Mouse (Mus musculus): ENCODE data around the gene Dnmt3a. TPM values are rescaled to one million over a fixed set of nuclear protein-coding genes. Genes with fewer than 3 reads are reported as not detected.
A peak's percentile ranks its signal among the peaks of the same experiment; 100 is the strongest.
"Not testable (repeated sequence)": the region's sequence is repeated elsewhere in the genome, so short reads cannot be mapped to it uniquely, and the experiment has no call there.

Gene Dnmt3a
- total RNA-seq, 2 experiments from 2014 or later, result 35.9 to 42.7 TPM

GRCm38 (mm10) chr12:3910466-3911093 lies 104.8 kb downstream of the Dnmt3a start:
- DNase-seq (ENCODE audit: low spot score in 2 of 2), result no peak

GRCm38 (mm10) chr12:3911831-3912348 lies 106.1 kb downstream of the Dnmt3a start:
- DNase-seq (ENCODE audit: low spot score in 2 of 2), result no peak

- DNase-seq (ENCODE audit: low spot score in 2 of 2), result no peak
Measured at GRCm38 (mm10) chr12:3915852-3916251, 110.0 kb downstream of the Dnmt3a start.

- no peak for DNase-seq (ENCODE audit: low spot score in 2 of 2)
Measured at GRCm38 (mm10) chr12:3917668-3918341, 112.0 kb downstream of the Dnmt3a start.

GRCm38 (mm10) chr12:3918577-3918976 lies 112.8 kb downstream of the Dnmt3a start:
- no peak for DNase-seq (ENCODE audit: low spot score in 2 of 2)

- DNase-seq (ENCODE audit: low spot score in 2 of 2), result no peak
Measured at GRCm38 (mm10) chr12:3919423-3919822, 113.6 kb downstream of the Dnmt3a start.

GRCm38 (mm10) chr12:3926127-3926526 lies 120.3 kb downstream of the Dnmt3a start:
- DNase-seq (ENCODE audit: low spot score in 2 of 2), result peak; percentile 68 to 82

- no peak for DNase-seq (ENCODE audit: low spot score in 2 of 2)
Measured at GRCm38 (mm10) chr12:3928841-3929240, 123.0 kb downstream of the Dnmt3a start.

- not testable (repeated sequence) for DNase-seq (ENCODE audit: low spot score in 2 of 2)
Measured at GRCm38 (mm10) chr12:3930090-3930865, 124.5 kb downstream of the Dnmt3a start.

GRCm38 (mm10) chr12:3942026-3942425 lies 136.2 kb downstream of the Dnmt3a start:
- DNase-seq (ENCODE audit: low spot score in 2 of 2), result no peak

GRCm38 (mm10) chr12:3944454-3945073 lies 138.8 kb downstream of the Dnmt3a start:
- no peak for DNase-seq (ENCODE audit: low spot score in 2 of 2)

- DNase-seq (ENCODE audit: low spot score in 2 of 2), result no peak
Measured at GRCm38 (mm10) chr12:3947503-3947902, 141.7 kb downstream of the Dnmt3a start.

GRCm38 (mm10) chr12:3954651-3955050 lies 148.8 kb downstream of the Dnmt3a start, which contains the start of gene Pomc:
Pomc (plus strand) TSS chr12:3954951.
- DNase-seq (ENCODE audit: low spot score in 2 of 2), result no peak

GRCm38 (mm10) chr12:3955371-3955770 lies 149.6 kb downstream of the Dnmt3a start:
- DNase-seq (ENCODE audit: low spot score in 2 of 2), result no peak

GRCm38 (mm10) chr12:3956351-3956750 lies 150.5 kb downstream of the Dnmt3a start:
- DNase-seq (ENCODE audit: low spot score in 2 of 2), result no peak

- peak; percentile 76 to 78 for DNase-seq (ENCODE audit: low spot score in 2 of 2)
Measured at GRCm38 (mm10) chr12:3959791-3960543, 154.2 kb downstream of the Dnmt3a start.

- no peak for DNase-seq (ENCODE audit: low spot score in 2 of 2)
Measured at GRCm38 (mm10) chr12:3960553-3960952, 154.7 kb downstream of the Dnmt3a start.

Data from adrenal gland, adult 18-20 months (tissue).